Mouse (Mus musculus) mesoderm, embryonic 11.5 days (tissue): ENCODE measurements around the gene Gm20388.

Source experiments
- DNase-seq: peaks from one replicate; pipeline ENCODE4 v3.0.0-alpha.2; 2012; ENCODE audit warnings: low read depth, low spot score

Gm20388 gene

DNA sequence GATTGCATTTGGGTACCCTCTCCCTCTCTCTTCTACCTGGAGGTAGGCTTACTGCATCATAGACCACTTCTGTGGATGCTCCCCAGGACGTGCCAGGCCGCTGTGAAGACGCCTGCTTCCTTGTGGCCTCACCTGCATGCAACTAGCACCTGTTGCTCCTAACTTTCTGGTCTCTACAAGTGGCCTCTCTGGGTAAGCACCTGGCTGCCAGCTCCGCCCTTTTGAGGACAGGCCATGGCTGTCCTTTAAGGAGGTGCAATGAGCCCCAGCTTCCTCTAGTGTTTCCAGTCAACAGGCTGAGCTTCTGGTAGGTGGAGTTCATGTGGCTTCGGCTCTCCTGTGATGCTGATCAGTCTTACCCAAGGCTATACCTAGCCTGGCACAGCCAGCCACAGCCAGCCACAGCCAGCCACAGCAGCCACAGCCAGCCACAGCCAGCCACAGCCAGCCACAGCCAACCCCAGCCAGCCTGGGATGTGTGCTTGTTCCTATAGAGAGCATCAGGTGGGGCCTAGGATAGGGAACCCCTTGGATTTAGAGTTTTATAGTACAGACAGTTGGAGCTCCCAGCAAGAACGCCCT, 344.9 kb downstream of the Gm20388 start:
- no peak for DNase-seq

DNA sequence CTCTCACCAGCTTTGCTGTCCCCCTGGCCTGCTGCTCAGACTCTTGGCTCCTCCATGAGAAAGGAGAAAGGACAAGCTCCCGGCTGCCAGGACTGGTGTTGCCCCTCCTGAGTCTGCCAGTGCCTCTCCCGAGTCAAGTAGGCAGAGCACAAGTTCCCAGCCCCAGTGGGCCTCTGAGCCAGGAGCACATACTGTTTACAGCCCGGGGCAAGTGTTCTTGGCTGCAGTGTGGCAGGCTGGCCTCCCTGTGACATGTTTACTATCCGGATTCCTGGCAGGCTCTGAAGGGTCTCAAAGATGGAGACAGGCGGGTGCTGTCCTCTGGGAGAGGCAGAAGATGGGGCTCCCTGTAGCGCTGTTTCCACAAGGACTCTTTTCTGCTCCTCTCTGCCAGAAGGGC, 346.3 kb downstream of the Gm20388 start:
- no peak for DNase-seq

DNA sequence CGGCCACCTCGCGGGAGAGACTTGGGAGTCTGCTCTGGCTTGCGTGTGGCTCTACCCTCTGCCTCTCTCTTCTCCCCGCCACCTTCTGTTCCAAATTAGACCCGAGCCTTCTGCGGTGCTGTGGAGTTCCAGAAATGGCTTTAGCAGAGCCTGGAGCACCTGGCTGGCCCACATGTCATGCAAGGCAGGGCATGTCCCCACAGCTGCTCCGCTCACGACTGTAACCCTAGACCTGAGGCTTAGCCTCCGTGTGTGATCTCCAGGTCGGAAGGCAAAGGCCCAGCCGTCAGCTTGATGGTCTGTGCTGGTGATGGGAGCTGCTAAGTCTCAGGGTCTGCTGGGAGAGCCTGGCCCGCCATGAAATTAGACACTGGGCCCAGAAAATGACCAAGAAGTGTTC, 348.6 kb downstream of the Gm20388 start:
- DNase-seq = peak; percentile 59

- no peak for DNase-seq
Observed at GRCm38 (mm10) chr8:120260677-120261076, 350.0 kb downstream of the Gm20388 start.

- peak; percentile 67 for DNase-seq
Observed at GRCm38 (mm10) chr8:120261338-120262120, 350.9 kb downstream of the Gm20388 start.

DNA sequence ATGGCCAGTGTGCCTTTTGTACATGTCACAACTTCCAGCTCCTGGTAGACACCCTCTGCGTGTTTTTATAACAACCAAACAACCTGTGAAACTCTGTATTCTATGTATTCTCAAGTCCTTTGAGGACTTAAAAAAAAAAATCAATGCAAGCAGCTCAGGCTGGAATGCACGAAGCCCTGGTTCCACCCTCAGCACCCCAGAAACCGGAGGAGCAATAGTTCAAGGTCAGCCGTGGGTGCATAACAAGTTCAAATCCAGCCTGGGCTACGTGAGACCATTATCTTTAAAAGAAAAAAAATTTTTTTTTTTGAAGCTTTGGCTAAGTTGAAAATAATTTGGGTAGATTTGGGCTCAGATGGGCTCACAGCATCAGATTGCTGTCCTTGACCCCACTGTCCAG, 353.2 kb downstream of the Gm20388 start:
- no peak for DNase-seq

DNA sequence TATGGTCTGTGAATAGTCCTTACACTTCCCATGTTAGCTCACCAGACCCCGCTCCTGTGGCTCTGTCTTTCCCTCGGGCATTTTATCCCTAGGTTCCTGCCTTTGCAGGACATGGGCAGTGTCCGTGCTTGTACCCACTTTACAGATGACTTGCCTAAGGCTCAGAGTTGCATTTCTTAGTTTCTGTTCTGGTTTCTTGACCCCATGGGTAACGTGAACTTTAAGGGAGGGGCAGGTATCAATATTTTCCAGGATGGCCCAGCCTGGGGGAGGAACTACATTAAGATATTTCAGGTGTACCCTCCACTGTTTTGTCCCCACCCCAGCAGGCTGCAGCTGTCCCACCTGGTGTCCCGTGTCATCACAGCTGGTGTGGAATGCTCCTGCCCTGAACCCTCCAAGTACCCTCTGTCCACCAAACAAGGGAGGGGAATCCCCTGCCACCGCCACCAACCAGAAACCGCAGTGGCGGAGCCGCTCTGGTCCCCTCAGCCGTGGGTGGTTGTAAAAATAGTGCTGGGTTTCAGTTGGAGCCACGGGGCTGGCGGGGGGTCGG, 353.8 kb downstream of the Gm20388 start:
- no peak for DNase-seq

DNA sequence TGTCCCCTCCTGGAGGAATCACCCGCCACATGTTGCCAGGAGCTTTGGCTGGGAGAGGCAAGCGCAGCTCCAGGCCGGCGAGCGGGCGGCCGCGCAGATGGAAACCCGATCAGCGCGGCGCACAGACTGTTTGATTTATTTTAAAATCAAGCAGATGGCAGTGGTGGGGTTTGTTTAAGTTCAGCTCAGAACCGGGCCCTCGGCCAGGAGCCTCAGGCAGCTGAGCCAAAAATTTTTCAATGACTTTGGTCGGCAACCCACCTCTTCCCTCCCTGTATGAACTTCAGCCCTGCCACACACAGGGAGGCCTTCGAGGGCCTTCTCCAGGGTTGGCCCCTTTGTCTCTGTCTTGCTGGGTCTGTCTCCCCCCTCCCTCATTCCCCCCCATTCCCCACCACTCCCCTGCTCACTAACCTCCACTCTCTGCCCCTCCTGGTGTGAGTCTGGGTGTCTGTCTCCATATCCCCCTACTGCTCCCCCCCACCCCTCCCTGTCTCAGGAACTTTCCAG, 354.4 kb downstream of the Gm20388 start:
- DNase-seq = peak; percentile 87

GRCm38 (mm10) chr8:120265471-120265870, 354.8 kb downstream of the Gm20388 start:
- peak; percentile 82 for DNase-seq

GRCm38 (mm10) chr8:120268541-120268980, 357.9 kb downstream of the Gm20388 start:
- no peak for DNase-seq

DNA sequence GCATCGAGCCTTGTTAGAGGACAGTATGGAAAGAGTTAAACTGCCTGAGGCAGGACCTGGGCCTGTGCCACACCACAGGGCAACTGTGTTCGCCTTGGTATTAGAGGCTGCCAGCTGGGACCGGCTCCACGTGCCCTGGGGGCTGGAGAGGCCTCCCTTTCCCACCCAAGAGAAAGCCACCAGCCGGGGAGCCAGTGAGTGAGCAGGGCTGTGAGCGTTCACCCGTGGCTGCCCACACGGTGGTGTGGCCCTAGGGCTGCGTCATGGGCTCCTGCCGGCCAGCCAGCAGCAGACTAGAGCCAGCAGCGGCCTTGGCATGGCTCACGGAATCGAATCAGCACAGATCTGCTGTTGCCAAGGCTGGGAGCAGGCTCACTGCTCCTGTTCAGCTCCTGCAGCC, 359.8 kb downstream of the Gm20388 start:
- DNase-seq = no peak

- DNase-seq = no peak
Observed at GRCm38 (mm10) chr8:120273430-120273829, 362.8 kb downstream of the Gm20388 start.

GRCm38 (mm10) chr8:120276051-120276890, 365.6 kb downstream of the Gm20388 start:
- DNase-seq = peak; percentile 95

- DNase-seq = no peak
Observed at GRCm38 (mm10) chr8:120276891-120277426, 366.3 kb downstream of the Gm20388 start.

GRCm38 (mm10) chr8:120278009-120278408, 367.4 kb downstream of the Gm20388 start:
- no peak for DNase-seq

GRCm38 (mm10) chr8:120279418-120279817, 368.8 kb downstream of the Gm20388 start:
- no peak for DNase-seq

- DNase-seq = peak; percentile 85
Observed at GRCm38 (mm10) chr8:120281487-120281886, 370.8 kb downstream of the Gm20388 start.

DNA sequence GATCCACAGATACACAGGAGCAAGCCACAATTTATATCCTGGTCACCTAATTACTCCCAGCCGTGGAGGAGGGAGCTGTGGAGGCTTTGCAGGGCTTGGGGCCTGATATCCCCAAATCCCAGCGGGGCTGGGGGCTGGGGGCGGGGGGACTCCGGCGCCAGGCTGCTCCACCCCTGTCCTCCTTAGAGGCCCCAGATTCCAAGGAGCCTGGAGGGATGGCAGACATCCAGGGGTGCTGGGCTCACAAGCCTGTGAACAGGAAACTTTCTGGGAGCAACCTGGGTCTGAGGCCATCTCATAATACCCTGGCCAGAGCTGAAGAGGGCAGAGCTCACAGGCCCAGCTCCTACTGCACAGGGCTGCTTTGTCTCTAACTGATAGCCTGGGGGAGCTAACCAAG, 371.8 kb downstream of the Gm20388 start:
- no peak for DNase-seq

DNA sequence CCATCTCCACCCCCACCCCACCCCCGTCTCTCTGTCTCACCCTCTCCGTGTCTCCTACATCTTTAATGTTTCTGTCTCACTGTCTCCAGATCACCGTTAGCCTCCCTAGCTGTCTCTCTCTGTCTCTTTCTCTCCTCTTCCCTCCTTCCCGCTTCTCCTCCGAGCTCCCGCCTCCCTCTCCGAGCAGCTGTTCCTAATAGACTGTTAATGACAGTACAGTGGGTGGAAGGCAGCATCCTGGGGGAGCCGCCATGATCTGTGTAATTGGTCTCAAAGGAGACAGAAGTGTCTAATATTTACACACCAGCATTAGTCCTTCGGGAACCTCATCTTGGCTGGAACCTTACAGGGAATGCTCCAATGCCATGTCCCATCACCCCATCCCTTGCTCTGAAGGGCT, 373.6 kb downstream of the Gm20388 start:
- DNase-seq = no peak

DNA sequence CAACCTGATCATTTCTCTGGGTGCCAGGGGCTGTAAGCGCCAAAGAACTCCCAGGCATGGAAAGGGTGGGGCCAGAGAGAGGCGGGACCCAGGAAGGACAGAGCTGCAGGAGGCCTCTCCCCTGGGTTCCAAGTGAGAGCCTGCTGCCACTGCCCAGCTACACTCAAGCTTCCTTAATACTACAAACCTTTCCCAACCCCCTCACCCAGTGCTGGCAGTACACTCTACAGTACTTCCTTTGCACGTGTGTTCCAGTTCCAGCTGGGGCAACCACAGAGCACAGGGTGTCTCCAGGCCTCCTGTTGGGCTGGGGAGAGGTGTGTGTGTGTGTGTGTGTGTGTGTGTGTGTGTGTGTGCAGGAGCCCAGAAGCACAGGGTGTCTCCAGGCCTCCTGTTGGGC, 374.4 kb downstream of the Gm20388 start:
- DNase-seq = no peak

DNA sequence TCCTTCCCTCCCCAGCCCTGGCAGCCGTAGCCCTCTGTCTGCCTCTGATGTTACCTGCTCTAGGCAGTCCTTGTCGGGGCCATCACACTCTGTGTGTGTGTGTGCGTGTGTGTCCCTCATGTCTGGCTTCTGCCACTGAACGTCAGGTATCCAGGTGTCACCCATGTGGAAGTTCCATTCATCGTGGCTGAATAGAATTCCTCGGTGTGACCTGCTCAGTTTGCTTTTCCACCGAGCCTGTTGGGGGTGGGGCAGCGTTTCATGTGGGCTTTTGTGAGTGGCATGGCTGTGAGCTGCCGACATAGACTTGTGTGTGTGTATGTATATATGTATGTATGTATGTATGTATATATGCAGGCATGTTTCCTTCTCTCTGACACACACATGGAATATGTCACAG, 375.2 kb downstream of the Gm20388 start:
- no peak for DNase-seq
